Mouse (Mus musculus) stomach, embryonic 14.5 days (tissue): ENCODE data around the gene Rpl14. TPM values are rescaled to one million over a fixed set of nuclear protein-coding genes. Genes with fewer than 3 reads are reported as not detected.
A peak's percentile ranks its signal among the peaks of the same experiment; 100 is the strongest.

Source experiments
- ATAC-seq: fragments of 200-750 bp; cut with Nextera tagmentation; 2 replicates; pipeline ENCODE4 v1.8.0; 2017; ENCODE audit warnings: low read depth, moderate TSS enrichment; ENCODE audit not compliant: insufficient number of reproducible peaks, insufficient read depth, low FRiP score
- H3K27ac ChIP-seq: fragments of 300-500 bp; sonication (generic); 2 replicates; pipeline ENCODE4 v1.5.1; 2014; ENCODE audit warnings: mild to moderate bottlenecking, low read length, moderate library complexity, mixed read lengths
- H3K27me3 ChIP-seq: fragments of 300-500 bp; sonication (generic); 2 replicates; pipeline ENCODE4 v1.6.1; 2014; ENCODE audit warnings: low read length, control low read depth, mixed read lengths; ENCODE audit not compliant: control insufficient read depth, insufficient read depth
- H3K36me3 ChIP-seq: fragments of 300-500 bp; sonication (generic); 2 replicates; pipeline ENCODE4 v1.6.1; 2014; ENCODE audit warnings: mild to moderate bottlenecking, control low read depth, low read length, moderate library complexity, mixed read lengths; ENCODE audit not compliant: control insufficient read depth, insufficient read depth
- H3K4me1 ChIP-seq: fragments of 300-500 bp; sonication (generic); 2 replicates; pipeline ENCODE4 v1.6.1; 2014; ENCODE audit warnings: low read length, control low read depth, mixed read lengths; ENCODE audit not compliant: control insufficient read depth, insufficient read depth
- H3K4me2 ChIP-seq: fragments of 300-500 bp; sonication (generic); replicated peaks from 2 replicates; pipeline ENCODE4 v1.6.1; 2014; ENCODE audit warnings: low read depth, low read length, control low read depth
- H3K4me3 ChIP-seq: fragments of 300-500 bp; sonication (generic); 2 replicates; pipeline ENCODE4 v1.5.1; 2014; ENCODE audit warnings: low read depth, low read length, control low read depth
- H3K9ac ChIP-seq: fragments of 300-500 bp; sonication (generic); replicated peaks from 2 replicates; pipeline ENCODE4 v1.6.1; 2014; ENCODE audit warnings: low read depth, mild to moderate bottlenecking, control low read depth, low read length, moderate library complexity, mixed read lengths
- H3K9me3 ChIP-seq: fragments of 300-500 bp; sonication (generic); 2 replicates; pipeline ENCODE4 v1.6.1; 2016; ENCODE audit warnings: low read depth, low read length, control low read depth; ENCODE audit not compliant: control insufficient read depth
- WGBS: fragments of 180-500 bp; shearing (Covaris S2); extraction: QIAGEN DNeasy Blood & Tissue Kit; methylation state at CpG from one replicate; pipeline ENCODE4 v1.1.7; 2014; 5-methylcytosine and 5-hydroxymethylcytosine counted together
- polyA plus RNA-seq: library from polyadenylated mRNA; unstranded; fragments of >200 nt; fragmentation: Nextera tagmentation; extraction: Ambion mirVana; gene quantifications from 2 replicates; pipeline ENCODE4 v1.2.1, GENCODE M21; 2014

Rpl14 gene
- polyA plus RNA-seq, 1 experiment from 2014 or later: 1,132 TPM

DNA sequence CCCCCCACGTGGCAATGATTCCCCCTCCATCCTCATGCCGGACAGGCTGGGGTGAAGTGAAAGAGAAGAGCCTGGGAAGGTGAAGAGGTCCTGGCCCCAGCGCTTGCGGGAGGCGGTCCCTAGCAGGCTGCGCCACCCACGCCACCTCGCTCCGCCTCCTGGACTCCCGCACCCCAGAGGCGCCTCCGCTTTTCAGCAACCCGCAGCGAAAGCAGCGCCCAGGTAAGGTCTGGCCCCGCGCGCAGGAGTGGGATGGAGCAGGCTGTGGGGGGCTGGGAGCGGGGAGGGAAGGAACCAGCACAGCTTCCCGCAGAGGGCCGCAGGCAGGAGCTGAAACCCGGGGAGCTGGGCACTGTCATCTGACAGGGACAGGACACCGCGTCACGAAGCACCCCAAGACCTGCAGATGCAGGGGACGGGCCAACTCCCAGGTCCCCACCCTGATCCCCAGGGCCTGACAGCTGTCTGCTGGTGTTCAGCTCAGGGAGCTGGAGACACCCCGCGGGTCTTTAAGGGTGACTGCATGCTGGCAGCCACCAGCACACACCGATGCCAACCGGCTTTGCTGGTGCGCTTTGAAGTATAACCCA is 31.5 kb upstream of the Rpl14 start, which contains the start of gene Entpd3:
Gene Entpd3 (plus strand): TSS at position 157 of the 590 bp plus-strand sequence.
- ATAC-seq: 0 out of 2 replicates have a peak, but pooled peaks have one; percentile 59
- Histone ChIP-seq H3K27ac (no peak within 1 kb of the TSS), H3K4me1 (peaks cover 13% of the 10 kb centered on the region; the same call in 1 of the 2 replicates), H3K9ac (peak within 1 kb of the TSS; percentile 25; the same call in 1 of the 2 replicates), H3K4me2 (peak within 1 kb of the TSS; percentile 87), H3K4me3 (peak within 1 kb of the TSS; percentile 42), H3K36me3 (no peaks in the 10 kb centered on the region), H3K9me3 (no peaks in the 10 kb centered on the region), H3K27me3 (no peaks in the 10 kb centered on the region)
- 1% methylated on average over 31 of the region's 31 CpGs for WGBS

GRCm38 (mm10) chr9:120541411-120541810 is 29.8 kb upstream of the Rpl14 start:
- H3K4me3 ChIP-seq: no peak overlapping the region
- H3K27ac ChIP-seq: no peak overlapping the region
- peaks cover 13% of the 10 kb centered on the region; the same call in 1 of the 2 replicates for H3K4me1 ChIP-seq
- 14% methylated on average over 2 of the region's 2 CpGs for WGBS
- H3K9ac ChIP-seq: no peak overlapping the region
- no peaks in the 10 kb centered on the region for H3K9me3 ChIP-seq
- no peak overlapping the region for H3K4me2 ChIP-seq
- no peaks in the 10 kb centered on the region for H3K36me3 ChIP-seq
- H3K27me3 ChIP-seq: no peaks in the 10 kb centered on the region
- 0 out of 2 replicates have a peak, but pooled peaks have one; percentile 66 for ATAC-seq

GRCm38 (mm10) chr9:120542241-120542640 is 29.0 kb upstream of the Rpl14 start:
- WGBS: 21% methylated on average over 6 of the region's 6 CpGs
- Histone ChIP-seq H3K27me3 (no peaks in the 10 kb centered on the region), H3K4me1 (peaks cover 17% of the 10 kb centered on the region; the same call in 1 of the 2 replicates), H3K9ac (no peak overlapping the region), H3K27ac (0 out of 2 replicates have a peak overlapping the region, but pooled peaks have one; percentile 12), H3K36me3 (no peaks in the 10 kb centered on the region), H3K4me2 (no peak overlapping the region; the same call in 1 of the 2 replicates), H3K9me3 (no peaks in the 10 kb centered on the region), H3K4me3 (no peak overlapping the region)
- no peak for ATAC-seq

GRCm38 (mm10) chr9:120545994-120546393 is 25.2 kb upstream of the Rpl14 start:
- no peaks in the 10 kb centered on the region for H3K36me3 ChIP-seq
- no peak overlapping the region for H3K9ac ChIP-seq
- H3K9me3 ChIP-seq: no peaks in the 10 kb centered on the region
- H3K4me1 ChIP-seq: peaks cover 13% of the 10 kb centered on the region; the same call in 1 of the 2 replicates
- no peaks in the 10 kb centered on the region for H3K27me3 ChIP-seq
- H3K4me2 ChIP-seq: no peak overlapping the region
- ATAC-seq: no peak
- no peak overlapping the region for H3K4me3 ChIP-seq
- peak overlapping the region; percentile 78; the same call in 1 of the 2 replicates for H3K27ac ChIP-seq
- 59% methylated on average over 2 of the region's 2 CpGs for WGBS

DNA sequence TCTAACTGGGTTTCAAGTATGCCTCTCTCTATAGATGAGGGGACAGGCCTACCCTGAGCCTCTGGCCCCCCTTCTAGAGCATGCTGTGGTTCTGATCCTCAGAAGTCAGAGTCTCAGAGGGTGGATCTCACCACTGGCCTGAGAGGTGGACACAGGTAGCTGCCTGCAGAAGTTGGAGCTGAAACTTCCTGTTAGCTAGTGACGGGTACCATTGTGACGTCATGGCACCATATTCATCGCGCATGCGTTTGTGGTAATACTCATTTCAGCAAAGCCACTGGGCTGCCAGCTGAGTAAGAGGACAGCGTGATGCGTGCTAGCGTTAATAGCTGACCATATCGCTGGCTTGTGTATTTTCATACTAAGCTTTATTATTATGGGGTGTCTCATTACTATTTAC is 24.8 kb upstream of the Rpl14 start:
- Histone ChIP-seq H3K4me3 (no peak overlapping the region), H3K9ac (no peak overlapping the region), H3K36me3 (no peaks in the 10 kb centered on the region), H3K27ac (peak overlapping the region; percentile 78; the same call in 1 of the 2 replicates), H3K27me3 (no peaks in the 10 kb centered on the region), H3K4me1 (peaks cover 13% of the 10 kb centered on the region; the same call in 1 of the 2 replicates), H3K4me2 (no peak overlapping the region), H3K9me3 (no peaks in the 10 kb centered on the region)
- no peak for ATAC-seq
- WGBS: 91% methylated on average over 9 of the region's 9 CpGs

DNA sequence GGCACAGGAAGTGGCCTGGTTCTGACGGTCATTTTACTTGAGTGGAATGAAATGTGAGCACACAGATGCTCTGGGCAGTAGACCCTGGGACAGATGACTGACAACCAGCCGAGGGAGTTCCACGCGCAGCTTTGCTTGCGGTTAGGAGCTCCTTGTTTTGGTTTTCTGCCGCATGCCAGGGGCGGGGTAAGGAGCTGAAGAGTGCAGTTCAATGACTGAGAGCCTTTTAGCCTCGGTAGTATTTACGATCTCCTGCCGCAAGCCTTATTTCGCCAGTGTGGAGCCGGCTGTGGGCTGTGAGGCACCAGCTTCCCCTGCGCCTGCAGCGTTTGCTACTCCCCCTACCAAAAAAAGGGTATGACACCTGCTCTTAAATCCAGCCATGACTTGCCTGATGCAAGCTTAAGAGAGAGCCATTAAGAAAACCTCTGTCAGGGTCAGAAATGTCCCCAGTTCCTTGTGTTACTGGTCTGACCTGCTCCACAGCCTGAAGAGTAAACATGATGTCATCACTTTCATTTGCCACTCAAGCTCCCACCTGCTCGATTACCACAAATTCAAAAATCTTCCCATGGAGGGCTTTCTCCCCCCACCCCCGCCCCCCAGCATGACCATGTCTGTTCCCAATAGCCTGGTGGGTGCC is 24.1 kb upstream of the Rpl14 start:
- Histone ChIP-seq H3K9me3 (no peaks in the 10 kb centered on the region), H3K27me3 (no peaks in the 10 kb centered on the region), H3K27ac (peak overlapping the region; percentile 78), H3K4me3 (no peak overlapping the region), H3K4me2 (peak overlapping the region; percentile 17; the same call in 1 of the 2 replicates), H3K36me3 (no peaks in the 10 kb centered on the region), H3K4me1 (peaks cover 7% of the 10 kb centered on the region; the same call in 1 of the 2 replicates), H3K9ac (no peak overlapping the region; the same call in 1 of the 2 replicates)
- WGBS: 10% methylated on average over 16 of the region's 16 CpGs
- ATAC-seq: peak; percentile 83

DNA sequence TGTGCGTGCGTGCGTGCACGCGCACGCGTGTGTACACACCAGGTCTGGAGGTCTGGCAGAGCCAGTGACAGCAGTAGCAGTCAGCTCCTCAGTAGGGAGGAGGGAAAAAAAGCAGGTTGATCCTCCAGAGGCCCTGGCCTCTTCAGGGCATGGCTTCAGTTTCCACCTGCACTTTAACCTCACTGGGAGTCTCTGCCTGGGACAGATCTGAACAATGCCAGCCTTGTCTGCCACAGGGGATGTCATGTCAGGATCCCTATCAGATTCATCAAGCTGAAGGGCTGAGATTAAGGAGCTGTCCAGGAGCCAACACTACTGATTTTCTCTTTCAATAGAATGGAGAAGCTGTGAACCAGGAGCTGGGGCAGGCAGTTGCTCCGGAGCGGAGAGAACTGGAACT is 20.5 kb upstream of the Rpl14 start:
- H3K27ac ChIP-seq: no peak overlapping the region; the same call in 1 of the 2 replicates
- ATAC-seq: no peak

GRCm38 (mm10) chr9:120563590-120563989 is 7.7 kb upstream of the Rpl14 start:
- ATAC-seq: no peak
- no peak overlapping the region for H3K27ac ChIP-seq
- no peak overlapping the region for H3K4me3 ChIP-seq
- H3K36me3 ChIP-seq: no peaks in the 10 kb centered on the region
- 87% methylated on average over 3 of the region's 3 CpGs for WGBS
- H3K4me1 ChIP-seq: no peaks in the 10 kb centered on the region
- no peaks in the 10 kb centered on the region for H3K27me3 ChIP-seq
- H3K9ac ChIP-seq: no peak overlapping the region
- H3K4me2 ChIP-seq: no peak overlapping the region
- no peaks in the 10 kb centered on the region for H3K9me3 ChIP-seq

More for the DNA sequence above, 20.5 kb upstream of the Rpl14 start:
- no peak overlapping the region for H3K4me3 ChIP-seq
- H3K4me1 ChIP-seq: 0 out of 2 replicates have a peak, but pooled peaks cover 4% of the 10 kb centered on the region
- H3K9me3 ChIP-seq: no peaks in the 10 kb centered on the region
- H3K27me3 ChIP-seq: no peaks in the 10 kb centered on the region
- no peak overlapping the region for H3K9ac ChIP-seq
- 76% methylated on average over 9 of the region's 9 CpGs for WGBS
- H3K4me2 ChIP-seq: no peak overlapping the region
- H3K36me3 ChIP-seq: no peaks in the 10 kb centered on the region
